Mouse (Mus musculus) lung, adult 10 weeks (tissue): ENCODE results near the gene Lzts3. TPM values are rescaled to one million over a fixed set of nuclear protein-coding genes. Genes with fewer than 3 reads are reported as not detected.

Source experiments
- polyA plus RNA-seq: library from polyadenylated mRNA; stranded (reverse); fragments of 350-450 nt; fragmentation: Illumina TruSeq; extraction: RNeasy Lipid Tissue Mini Kit (QIAGEN cat#74804); gene quantifications from one replicate; pipeline ENCODE4 v1.2.3, GENCODE M21; 2014; ENCODE audit warnings: low read depth, low replicate concordance; ENCODE audit not compliant: insufficient read depth

Lzts3 gene
- 3.0 TPM for polyA plus RNA-seq

DNA sequence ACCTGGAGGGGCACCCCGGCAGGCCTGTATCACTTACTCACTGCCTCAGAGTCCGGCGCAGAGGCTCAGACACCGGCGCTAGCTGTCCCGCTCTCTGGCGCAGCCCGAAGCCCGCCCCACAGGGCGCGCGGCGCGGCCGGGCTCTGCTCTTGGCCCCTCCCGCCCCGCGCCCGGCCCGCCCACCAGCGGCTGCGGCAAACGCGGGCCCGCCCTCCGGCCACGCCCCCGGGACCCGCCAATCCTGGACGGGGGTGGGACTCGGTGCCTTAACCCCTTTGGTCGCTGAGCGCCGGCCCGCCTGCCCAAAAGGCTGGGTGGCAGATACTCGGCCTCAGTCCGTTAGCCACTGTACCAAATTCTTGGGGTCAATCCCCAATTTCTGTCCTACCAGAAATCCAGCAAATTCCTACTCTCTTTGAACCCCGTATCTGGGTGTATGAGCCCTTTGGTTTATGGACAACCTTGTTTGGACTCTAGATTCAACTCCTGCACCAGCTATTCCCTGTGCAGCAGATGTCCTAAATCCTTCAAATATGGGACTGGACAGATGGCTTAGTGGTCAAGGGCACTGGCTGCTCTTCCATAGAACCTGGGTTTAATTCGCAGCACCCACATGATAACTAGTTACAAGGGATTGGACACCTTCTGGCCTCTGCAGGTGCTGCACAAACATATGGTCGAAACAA lies at the start of gene Lzts3:
Lzts3 (minus strand) TSS at position 120 of the 686 bp plus-strand sequence.

GRCm38 (mm10) chr2:130667559-130667958 lies 25.0 kb upstream of the Lzts3 start, which contains the start of gene Itpa:
Gene Itpa (plus strand): TSS chr2:130667610.

DNA sequence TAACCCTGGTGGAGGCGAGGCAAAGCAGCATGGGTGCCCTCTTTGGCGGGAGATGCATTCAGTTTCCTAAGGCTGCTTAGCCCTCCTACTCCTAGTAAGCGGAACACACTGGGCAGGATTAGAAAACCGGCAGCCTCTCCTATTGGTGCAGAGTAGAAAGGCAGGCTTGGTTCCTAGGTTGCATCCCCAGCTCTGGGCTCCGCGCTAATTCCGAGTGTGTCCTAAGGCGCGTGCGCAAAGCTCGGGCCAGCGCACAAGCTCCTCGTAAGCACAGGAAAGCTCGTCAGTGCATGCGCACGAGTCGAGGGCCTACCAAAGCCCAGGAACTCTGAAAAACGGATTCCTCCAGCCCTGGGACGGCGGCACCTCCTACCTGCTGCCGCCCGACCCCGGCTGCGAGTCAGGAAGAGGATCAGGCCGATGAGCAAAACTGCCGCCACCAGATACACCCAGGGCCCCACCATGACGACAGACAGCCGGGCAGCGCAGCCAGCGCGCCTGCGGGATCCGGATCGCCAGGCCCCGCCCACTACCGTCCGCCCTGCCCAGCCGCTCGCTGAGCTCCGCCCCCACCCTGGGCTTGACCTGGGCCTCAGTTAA lies 21.6 kb upstream of the Lzts3 start, which contains the start of gene Ddrgk1:
Ddrgk1 (minus strand) TSS at position 558 of the 600 bp plus-strand sequence.

DNA sequence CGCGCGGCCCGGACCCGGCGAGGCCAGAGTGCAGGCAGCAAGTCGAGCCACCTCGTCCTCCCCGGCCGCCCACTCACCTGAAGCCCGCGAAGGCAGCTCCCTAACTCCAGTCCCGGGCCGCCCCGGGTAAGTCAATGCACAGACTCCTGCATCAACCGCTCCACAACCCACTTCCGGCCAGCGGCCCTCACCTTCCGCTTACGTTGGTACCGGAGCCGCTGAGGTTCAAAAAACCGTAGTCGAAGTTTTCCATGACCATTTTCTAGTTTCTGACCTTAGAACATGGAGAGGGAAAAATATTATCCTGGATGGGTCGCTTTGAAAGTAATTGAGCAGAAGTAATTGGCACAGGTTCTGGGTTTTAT lies 12.8 kb downstream of the Lzts3 start, which contains the start of the genes Fastkd5 and Ubox5:
Fastkd5 (minus strand) TSS at position 189 of the 365 bp plus-strand sequence.
Ubox5 (minus strand) TSS at position 200 of the 365 bp plus-strand sequence.

Other genes starting within 250 kb of the Lzts3 start
- gene Cpxm1, start 245.2 kb downstream of the Lzts3 start, polyA plus RNA-seq, result 16.6 TPM
- gene Gm28372, start 237.6 kb downstream of the Lzts3 start, polyA plus RNA-seq, result not detected
- gene 1700020A23Rik, start 237.5 kb downstream of the Lzts3 start, polyA plus RNA-seq, result not detected
- gene Tmem239, start 236.3 kb downstream of the Lzts3 start, polyA plus RNA-seq, result not detected
- gene Vps16, start 218.5 kb downstream of the Lzts3 start, polyA plus RNA-seq, result 49.0 TPM
- 5.8 TPM for gene Pced1a, start 218.1 kb downstream of the Lzts3 start, polyA plus RNA-seq
- 37.3 TPM for gene Ptpra, start 192.5 kb downstream of the Lzts3 start, polyA plus RNA-seq
- gene Mrps26, start 79.1 kb downstream of the Lzts3 start, polyA plus RNA-seq, result 35.2 TPM
- not detected for gene Oxt, start 66.6 kb downstream of the Lzts3 start, polyA plus RNA-seq
- not detected for gene Avp, start 60.2 kb downstream of the Lzts3 start, polyA plus RNA-seq
- 4.1 TPM for gene Fastkd5, start 12.8 kb downstream of the Lzts3 start, polyA plus RNA-seq
- 2.2 TPM for gene Ubox5, start 12.8 kb downstream of the Lzts3 start, polyA plus RNA-seq
- 140 TPM for gene Ddrgk1, start 21.9 kb upstream of the Lzts3 start, polyA plus RNA-seq
- 26.2 TPM for gene Itpa, start 24.8 kb upstream of the Lzts3 start, polyA plus RNA-seq
- 0.20 TPM for gene Slc4a11, start 54.7 kb upstream of the Lzts3 start, polyA plus RNA-seq